Mouse (Mus musculus) liver, embryonic 11.5 days (tissue): ENCODE results near the gene Gm6793. TPM values are rescaled to one million over a fixed set of nuclear protein-coding genes. Genes with fewer than 3 reads are reported as not detected.

Source experiments
- ATAC-seq: fragments of 200-750 bp; cut with Nextera tagmentation; replicated peaks from 2 replicates; pipeline ENCODE4 v1.8.0; 2017; ENCODE audit warnings: moderate number of reproducible peaks, mild to moderate bottlenecking, moderate TSS enrichment, moderate library complexity; ENCODE audit not compliant: low FRiP score
- DNase-seq: peaks from one replicate; pipeline ENCODE4 v3.0.0-alpha.2; 2017; ENCODE audit warnings: low spot score
- H3K27ac ChIP-seq: fragments of 300-500 bp; sonication (generic); 2 replicates; pipeline ENCODE4 v1.5.1; 2014; ENCODE audit warnings: mild to moderate bottlenecking, low read depth, low read length, control low read depth
- H3K27me3 ChIP-seq: fragments of 300-500 bp; sonication (generic); replicated peaks from 2 replicates; pipeline ENCODE4 v1.6.1; 2014; ENCODE audit warnings: low read length, mixed read lengths; ENCODE audit not compliant: control insufficient read depth, insufficient read depth
- H3K36me3 ChIP-seq: fragments of 300-500 bp; sonication (generic); 2 replicates; pipeline ENCODE4 v1.6.1; 2014; ENCODE audit warnings: mild to moderate bottlenecking, low read length, moderate library complexity, mixed read lengths; ENCODE audit not compliant: control insufficient read depth, insufficient read depth
- H3K4me1 ChIP-seq: fragments of 300-500 bp; sonication (generic); replicated peaks from 2 replicates; pipeline ENCODE4 v1.6.1; 2014; ENCODE audit warnings: low read length, mixed read lengths; ENCODE audit not compliant: control insufficient read depth, insufficient read depth
- H3K4me2 ChIP-seq: fragments of 300-500 bp; sonication (generic); 2 replicates; pipeline ENCODE4 v1.6.1; 2014; ENCODE audit warnings: mild to moderate bottlenecking, control low read depth, moderate library complexity
- H3K4me3 ChIP-seq: fragments of 300-500 bp; sonication (generic); 2 replicates; pipeline ENCODE4 v1.5.1; 2014; ENCODE audit warnings: low read depth, low read length, control low read depth
- H3K9ac ChIP-seq: fragments of 300-500 bp; sonication (generic); 2 replicates; pipeline ENCODE4 v1.6.1; 2014; ENCODE audit warnings: low read depth, low read length, control low read depth
- H3K9me3 ChIP-seq: fragments of 300-500 bp; sonication (generic); 2 replicates; pipeline ENCODE4 v1.6.1; 2016; ENCODE audit warnings: low read length, inconsistent platforms, mixed read lengths; ENCODE audit not compliant: control insufficient read depth
- WGBS: fragments of 180-500 bp; shearing (Covaris S2); extraction: QIAGEN DNeasy Blood & Tissue Kit; methylation state at CpG from one replicate; pipeline ENCODE4 v1.1.7; 2014; 5-methylcytosine and 5-hydroxymethylcytosine counted together
- polyA plus RNA-seq: library from polyadenylated mRNA; unstranded; fragments of >200 nt; fragmentation: Nextera tagmentation; extraction: Ambion mirVana; gene quantifications from 2 replicates; pipeline ENCODE4 v1.2.1, GENCODE M21; 2014

The Gm6793 gene
- polyA plus RNA-seq, 1 experiment from 2014 or later, result 1.0 TPM

DNA sequence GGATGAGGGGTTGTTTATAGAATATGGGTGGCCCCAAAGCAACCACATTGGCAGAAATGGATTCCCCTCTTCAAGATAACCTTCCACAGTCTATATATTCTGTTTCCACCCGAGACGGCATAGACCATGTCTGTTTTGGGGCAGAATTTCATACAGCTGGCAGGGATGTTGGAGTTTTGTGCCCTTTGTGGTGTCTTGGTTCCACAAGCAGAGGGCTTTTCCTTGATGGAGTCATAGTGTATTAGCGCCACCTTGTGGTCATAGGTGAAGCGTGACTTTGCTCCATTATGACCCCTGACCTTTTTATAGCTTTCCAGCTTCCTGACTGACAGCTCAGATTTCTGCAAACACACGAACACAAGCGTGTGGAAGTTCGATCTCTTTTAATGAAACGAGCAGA lies 19.8 kb upstream of the Gm6793 start:
- WGBS, result 10% methylated on average over 8 of the region's 8 CpGs
- DNase-seq, result peak; percentile 45
- no peak overlapping the region for H3K27ac ChIP-seq
- H3K9ac ChIP-seq, result no peak overlapping the region
- H3K4me1 ChIP-seq, result no peaks in the 10 kb centered on the region
- H3K36me3 ChIP-seq, result no peaks in the 10 kb centered on the region
- H3K4me2 ChIP-seq, result no peak overlapping the region
- ATAC-seq, result peak; percentile 39; the same call in 1 of the 2 replicates
- no peaks in the 10 kb centered on the region for H3K27me3 ChIP-seq
- no peaks in the 10 kb centered on the region for H3K9me3 ChIP-seq
- no peak overlapping the region for H3K4me3 ChIP-seq

GRCm38 (mm10) chr8:112033071-112033470 lies 18.2 kb upstream of the Gm6793 start:
- no peaks in the 10 kb centered on the region for H3K36me3 ChIP-seq
- no peaks in the 10 kb centered on the region for H3K27me3 ChIP-seq
- no peak overlapping the region for H3K4me2 ChIP-seq
- 67% methylated on average over 7 of the region's 7 CpGs for WGBS
- H3K9ac ChIP-seq, result no peak overlapping the region
- DNase-seq, result no peak
- H3K4me3 ChIP-seq, result no peak overlapping the region
- no peaks in the 10 kb centered on the region for H3K9me3 ChIP-seq
- ATAC-seq, result no peak
- no peaks in the 10 kb centered on the region for H3K4me1 ChIP-seq
- no peak overlapping the region for H3K27ac ChIP-seq

- no peak overlapping the region for H3K4me2 ChIP-seq
- no peaks in the 10 kb centered on the region for H3K9me3 ChIP-seq
- no peaks in the 10 kb centered on the region for H3K36me3 ChIP-seq
- H3K4me1 ChIP-seq, result no peaks in the 10 kb centered on the region
- no peak for ATAC-seq
- H3K27ac ChIP-seq, result no peak overlapping the region
- WGBS, result 59% methylated on average over 6 of the region's 6 CpGs
- H3K4me3 ChIP-seq, result no peak overlapping the region
- no peak for DNase-seq
- no peak overlapping the region for H3K9ac ChIP-seq
- no peaks in the 10 kb centered on the region for H3K27me3 ChIP-seq
Observed at GRCm38 (mm10) chr8:112030663-112031062, 15.8 kb upstream of the Gm6793 start.

- H3K4me2 ChIP-seq, result no peak overlapping the region
- H3K9ac ChIP-seq, result no peak overlapping the region
- WGBS, result 72% methylated on average over 7 of the region's 7 CpGs
- H3K4me3 ChIP-seq, result no peak overlapping the region
- ATAC-seq, result no peak
- DNase-seq, result no peak
- no peaks in the 10 kb centered on the region for H3K4me1 ChIP-seq
- no peaks in the 10 kb centered on the region for H3K27me3 ChIP-seq
- H3K9me3 ChIP-seq, result no peaks in the 10 kb centered on the region
- no peaks in the 10 kb centered on the region for H3K36me3 ChIP-seq
- no peak overlapping the region for H3K27ac ChIP-seq
Observed at GRCm38 (mm10) chr8:112029455-112029854, 14.6 kb upstream of the Gm6793 start.

- WGBS, result under 1% methylated on average over 40 of the region's 40 CpGs
- peak; percentile 44 for ATAC-seq
- Histone ChIP-seq H3K36me3 (peaks cover 4% of the 10 kb centered on the region; the same call in 1 of the 2 replicates), H3K4me2 (peak overlapping the region; percentile 83), H3K27me3 (no peaks in the 10 kb centered on the region), H3K9ac (peak overlapping the region; percentile 87), H3K27ac (peak overlapping the region; percentile 66), H3K4me3 (peak overlapping the region; percentile 87), H3K9me3 (no peaks in the 10 kb centered on the region), H3K4me1 (peaks cover 17% of the 10 kb centered on the region)
- DNase-seq, result peak; percentile 52
Observed at GRCm38 (mm10) chr8:112011816-112012242, 3.0 kb downstream of the Gm6793 start.

DNA sequence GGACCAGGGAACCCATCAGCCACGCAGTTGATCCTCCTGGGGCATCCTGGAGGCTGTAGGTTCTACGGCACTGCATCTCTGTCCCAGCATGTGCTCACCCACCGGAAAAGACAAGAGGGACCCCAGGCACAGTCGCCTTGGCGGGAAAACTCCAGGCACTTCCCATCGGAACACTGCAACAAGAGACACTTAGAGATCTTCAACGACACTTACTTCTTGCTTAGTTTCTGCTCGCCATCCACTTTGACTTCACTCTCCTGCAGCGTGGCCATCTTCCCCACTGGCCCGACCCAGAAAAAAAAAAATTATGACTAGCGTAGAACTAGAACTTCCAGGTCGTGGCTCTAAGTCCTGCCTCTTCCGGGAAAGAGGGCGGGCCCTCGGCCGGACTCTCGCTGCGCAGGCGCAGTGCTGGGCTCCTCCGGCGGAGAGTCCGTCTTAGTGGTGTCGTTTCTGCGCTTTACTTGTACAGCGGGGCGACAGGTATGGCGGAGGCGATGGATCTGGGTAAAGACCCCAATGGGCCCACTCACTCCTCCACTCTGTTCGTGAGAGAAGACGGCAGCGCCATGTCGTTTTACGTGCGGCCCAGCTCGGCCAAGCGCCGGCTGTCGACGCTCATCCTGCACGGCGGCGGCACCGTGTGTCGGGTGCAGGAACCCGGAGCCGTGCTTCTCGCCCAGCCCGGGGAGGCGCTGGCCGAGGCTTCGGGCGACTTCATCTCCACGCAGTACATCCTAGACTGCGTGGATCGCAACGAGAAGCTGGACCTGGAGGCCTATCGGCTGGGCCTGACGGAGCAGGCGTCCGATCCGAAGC lies 3.6 kb downstream of the Gm6793 start, which contains the start of the genes Kars and Terf2ip:
Kars (minus strand) TSS at position 327 of the 819 bp plus-strand sequence.
Terf2ip (plus strand) TSS at position 402 of the 819 bp plus-strand sequence.
- Histone ChIP-seq H3K27me3 (no peaks in the 10 kb centered on the region), H3K4me1 (peaks cover 17% of the 10 kb centered on the region), H3K9me3 (no peaks in the 10 kb centered on the region), H3K4me2 (peak within 1 kb of the TSS; percentile 88), H3K36me3 (peaks cover 2% of the 10 kb centered on the region; the same call in 1 of the 2 replicates), H3K27ac (peak within 1 kb of the TSS; percentile 66), H3K4me3 (peak within 1 kb of the TSS; percentile 87), H3K9ac (peak within 1 kb of the TSS; percentile 87)
- WGBS, result under 1% methylated on average over 61 of the region's 61 CpGs
- DNase-seq, result peak; percentile 90
- ATAC-seq, result peak; percentile 88

DNA sequence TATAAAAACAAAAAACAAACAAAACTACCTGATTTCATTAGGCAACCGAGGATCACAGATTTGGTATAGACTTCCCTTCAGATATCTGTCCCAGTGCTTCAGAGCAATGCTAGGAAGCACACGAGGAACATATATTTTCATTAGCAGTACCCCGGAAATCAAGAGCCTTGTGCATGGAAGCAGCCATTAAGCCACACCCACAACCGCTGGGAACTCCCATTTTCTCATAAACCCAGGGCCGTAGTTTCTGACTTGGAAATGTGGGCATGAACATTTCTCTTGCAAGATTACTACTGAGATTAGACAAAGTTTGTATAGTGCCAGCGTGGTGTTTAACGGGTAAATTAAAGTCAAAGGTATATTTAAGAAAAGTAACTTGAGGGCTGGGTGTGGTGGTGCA lies 5.3 kb downstream of the Gm6793 start:
- H3K9ac ChIP-seq, result no peak overlapping the region
- WGBS, result 81% methylated on average over 7 of the region's 7 CpGs
- H3K4me3 ChIP-seq, result no peak overlapping the region; the same call in 1 of the 2 replicates
- no peaks in the 10 kb centered on the region for H3K9me3 ChIP-seq
- H3K27me3 ChIP-seq, result no peaks in the 10 kb centered on the region
- DNase-seq, result no peak
- H3K4me2 ChIP-seq, result peak overlapping the region; percentile 88
- H3K4me1 ChIP-seq, result peaks cover 17% of the 10 kb centered on the region
- no peak for ATAC-seq
- H3K27ac ChIP-seq, result no peak overlapping the region
- H3K36me3 ChIP-seq, result peaks cover 10% of the 10 kb centered on the region

DNA sequence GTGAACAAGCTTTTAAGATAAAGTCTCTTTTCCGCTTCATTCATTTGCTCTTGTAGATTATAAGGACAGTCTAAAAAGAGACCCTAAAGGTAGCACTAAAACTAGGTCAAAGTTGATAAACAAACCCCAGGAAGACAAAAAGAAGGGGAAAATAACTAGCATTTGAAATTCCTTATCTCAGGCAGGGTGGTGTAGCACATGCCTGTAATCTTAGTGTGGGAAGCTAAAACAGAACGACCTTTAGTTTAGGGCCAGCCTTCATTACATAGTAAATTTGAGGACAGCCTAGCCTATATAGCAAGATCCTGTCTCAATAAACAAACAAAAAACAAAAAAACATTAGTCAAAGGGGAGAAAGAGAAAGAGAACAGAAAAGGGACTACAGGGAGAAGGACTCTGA lies 7.2 kb downstream of the Gm6793 start:
- H3K27me3 ChIP-seq, result no peaks in the 10 kb centered on the region
- no peak overlapping the region for H3K9ac ChIP-seq
- WGBS, result 57% methylated on average over 2 of the region's 2 CpGs
- H3K36me3 ChIP-seq, result peaks cover 19% of the 10 kb centered on the region
- DNase-seq (no peak), ATAC-seq (no peak)
- H3K4me2 ChIP-seq, result peak overlapping the region; percentile 16; the same call in 1 of the 2 replicates
- H3K27ac ChIP-seq, result no peak overlapping the region
- no peak overlapping the region for H3K4me3 ChIP-seq
- H3K4me1 ChIP-seq, result peaks cover 11% of the 10 kb centered on the region
- H3K9me3 ChIP-seq, result no peaks in the 10 kb centered on the region

GRCm38 (mm10) chr8:112005601-112006000 lies 9.2 kb downstream of the Gm6793 start:
- Histone ChIP-seq H3K27ac (no peak overlapping the region), H3K9ac (no peak overlapping the region), H3K4me3 (no peak overlapping the region), H3K9me3 (no peaks in the 10 kb centered on the region), H3K4me2 (no peak overlapping the region), H3K27me3 (no peaks in the 10 kb centered on the region), H3K36me3 (peaks cover 39% of the 10 kb centered on the region), H3K4me1 (peaks cover 8% of the 10 kb centered on the region)
- WGBS, result 93% methylated on average over 6 of the region's 6 CpGs
- ATAC-seq (no peak), DNase-seq (no peak)
